Mouse (Mus musculus) testis, adult 2 months (tissue): ENCODE results near the gene Taf13. TPM values are rescaled to one million over a fixed set of nuclear protein-coding genes. Genes with fewer than 3 reads are reported as not detected.
A peak's percentile ranks its signal among the peaks of the same experiment; 100 is the strongest.

Experiments used
- H3K27ac ChIP-seq: fragments of 200-500 bp; 2 replicates; pipeline ENCODE4 v1.5.1; 2012; ENCODE audit warnings: low read depth, low read length; ENCODE audit not compliant: control insufficient read depth, insufficient read depth
- H3K27me3 ChIP-seq: fragments of 200-500 bp; 2 replicates; pipeline ENCODE4 v1.6.1; 2012; ENCODE audit warnings: mild to moderate bottlenecking, low read length, moderate library complexity; ENCODE audit not compliant: control insufficient read depth, insufficient read depth
- H3K36me3 ChIP-seq: fragments of 200-500 bp; 2 replicates; pipeline ENCODE4 v1.6.1; 2012; ENCODE audit warnings: mild to moderate bottlenecking, low read length; ENCODE audit not compliant: control insufficient read depth, insufficient read depth
- H3K4me1 ChIP-seq: fragments of 200-500 bp; 2 replicates; pipeline ENCODE4 v1.6.1; 2012; ENCODE audit warnings: low read length; ENCODE audit not compliant: control insufficient read depth, insufficient read depth
- H3K4me3 ChIP-seq: fragments of 200-500 bp; 2 replicates; pipeline ENCODE4 v1.5.1; 2012; ENCODE audit warnings: low read depth, mild to moderate bottlenecking, low read length, moderate library complexity, mixed read lengths; ENCODE audit not compliant: control insufficient read depth
- CTCF ChIP-seq: fragments of 200-500 bp; IDR thresholded peaks from 2 replicates; pipeline ENCODE4 v1.5.1; 2012; ENCODE audit warnings: low read depth, mild to moderate bottlenecking, inconsistent platforms, low read length, moderate library complexity; ENCODE audit not compliant: control insufficient read depth, insufficient read depth, insufficient replicate concordance
- POLR2A ChIP-seq: fragments of 200-500 bp; IDR thresholded peaks from 2 replicates; pipeline ENCODE4 v1.6.1; 2012; ENCODE audit warnings: low read depth, mild to moderate bottlenecking, inconsistent platforms, low read length, moderate library complexity; ENCODE audit not compliant: control insufficient read depth
- polyA plus RNA-seq: library from polyadenylated mRNA; depleted of rRNA; stranded (reverse); fragments of >200 nt; gene quantifications from 2 replicates; pipeline ENCODE4 v1.2.3, GENCODE M21; 2012; rRNA removed

Gene Taf13
- polyA plus RNA-seq, 1 experiment, result 12.1 TPM

DNA sequence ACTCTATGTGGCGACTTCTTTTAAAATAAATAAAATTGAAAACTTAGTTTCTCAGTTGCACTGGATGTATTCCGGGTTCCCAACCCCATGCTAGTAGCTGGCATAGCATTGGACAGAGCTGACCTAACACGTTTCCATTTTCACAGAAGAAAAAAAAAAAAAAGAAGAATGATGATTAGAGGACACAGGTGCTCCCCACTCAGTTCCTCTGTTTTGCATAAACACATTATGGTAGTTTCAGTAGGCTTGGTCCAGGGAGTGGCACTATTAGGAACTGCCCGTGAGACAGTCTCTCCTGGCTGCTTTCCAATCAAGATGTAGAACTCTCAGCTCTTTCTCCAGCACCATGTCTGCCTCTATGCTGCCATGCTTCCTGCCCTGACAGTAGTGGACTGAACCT lies 13.1 kb downstream of the Taf13 start:
- no peak for TF ChIP-seq POLR2A

GRCm38 (mm10) chr3:108588446-108588845 lies 16.9 kb downstream of the Taf13 start:
- TF ChIP-seq POLR2A (no peak), CTCF (no peak)
- no peaks in the 10 kb centered on the region for H3K4me1 ChIP-seq
- no peak overlapping the region for H3K4me3 ChIP-seq
- no peak overlapping the region for H3K27ac ChIP-seq
- no peaks in the 10 kb centered on the region for H3K36me3 ChIP-seq
- H3K27me3 ChIP-seq, result no peaks in the 10 kb centered on the region

More for the DNA sequence above, 13.1 kb downstream of the Taf13 start:
- H3K4me1 ChIP-seq, result no peaks in the 10 kb centered on the region
- H3K4me3 ChIP-seq, result no peak overlapping the region
- no peak overlapping the region for H3K27ac ChIP-seq
- no peaks in the 10 kb centered on the region for H3K27me3 ChIP-seq
- no peaks in the 10 kb centered on the region for H3K36me3 ChIP-seq

DNA sequence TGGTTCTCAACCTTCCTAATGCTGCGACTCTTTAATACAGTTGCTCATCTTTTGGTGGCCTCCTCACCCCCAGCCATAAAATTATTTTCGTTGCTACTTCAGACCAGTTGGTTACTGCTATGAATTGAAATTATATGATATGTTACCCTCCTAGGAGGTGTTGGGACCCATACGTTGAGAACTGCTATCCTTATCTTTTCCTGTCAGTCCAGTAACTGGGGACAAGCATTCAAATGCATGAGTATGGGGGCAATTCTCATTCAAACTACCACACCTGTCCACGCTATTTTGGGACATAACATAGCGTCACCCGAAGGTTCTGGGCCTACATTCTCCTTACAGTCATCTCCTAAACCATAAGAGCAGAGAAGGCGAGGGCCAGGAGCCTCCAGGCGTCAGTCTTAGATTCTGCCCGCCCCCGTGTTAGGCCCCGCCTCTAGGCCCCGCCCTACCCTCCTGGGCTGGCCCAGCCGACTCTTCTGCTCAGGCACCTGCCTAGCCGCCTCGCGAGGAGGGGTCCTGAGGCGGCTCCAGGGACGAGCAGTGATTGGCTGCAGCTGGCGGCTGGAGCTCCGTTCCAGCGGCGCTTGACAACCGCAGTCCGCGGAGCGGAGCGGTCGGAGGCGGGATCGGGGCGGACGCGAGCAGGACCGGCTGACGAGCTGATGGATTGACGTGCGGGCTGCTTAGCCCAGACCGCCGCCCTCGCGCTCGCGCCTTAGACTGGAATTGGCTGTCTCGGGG lies 19.5 kb downstream of the Taf13 start, which contains the start of gene Wdr47:
Gene Wdr47, plus strand, starts transcription at position 494 of the 744 bp plus-strand sequence.
- no peaks in the 10 kb centered on the region for H3K27me3 ChIP-seq
- peak; percentile 94 for TF ChIP-seq POLR2A
- TF ChIP-seq CTCF, result no peak
- H3K27ac ChIP-seq, result peak within 1 kb of the TSS; percentile 50
- peak within 1 kb of the TSS; percentile 84 for H3K4me3 ChIP-seq
- H3K4me1 ChIP-seq, result no peaks in the 10 kb centered on the region
- H3K36me3 ChIP-seq, result no peaks in the 10 kb centered on the region

DNA sequence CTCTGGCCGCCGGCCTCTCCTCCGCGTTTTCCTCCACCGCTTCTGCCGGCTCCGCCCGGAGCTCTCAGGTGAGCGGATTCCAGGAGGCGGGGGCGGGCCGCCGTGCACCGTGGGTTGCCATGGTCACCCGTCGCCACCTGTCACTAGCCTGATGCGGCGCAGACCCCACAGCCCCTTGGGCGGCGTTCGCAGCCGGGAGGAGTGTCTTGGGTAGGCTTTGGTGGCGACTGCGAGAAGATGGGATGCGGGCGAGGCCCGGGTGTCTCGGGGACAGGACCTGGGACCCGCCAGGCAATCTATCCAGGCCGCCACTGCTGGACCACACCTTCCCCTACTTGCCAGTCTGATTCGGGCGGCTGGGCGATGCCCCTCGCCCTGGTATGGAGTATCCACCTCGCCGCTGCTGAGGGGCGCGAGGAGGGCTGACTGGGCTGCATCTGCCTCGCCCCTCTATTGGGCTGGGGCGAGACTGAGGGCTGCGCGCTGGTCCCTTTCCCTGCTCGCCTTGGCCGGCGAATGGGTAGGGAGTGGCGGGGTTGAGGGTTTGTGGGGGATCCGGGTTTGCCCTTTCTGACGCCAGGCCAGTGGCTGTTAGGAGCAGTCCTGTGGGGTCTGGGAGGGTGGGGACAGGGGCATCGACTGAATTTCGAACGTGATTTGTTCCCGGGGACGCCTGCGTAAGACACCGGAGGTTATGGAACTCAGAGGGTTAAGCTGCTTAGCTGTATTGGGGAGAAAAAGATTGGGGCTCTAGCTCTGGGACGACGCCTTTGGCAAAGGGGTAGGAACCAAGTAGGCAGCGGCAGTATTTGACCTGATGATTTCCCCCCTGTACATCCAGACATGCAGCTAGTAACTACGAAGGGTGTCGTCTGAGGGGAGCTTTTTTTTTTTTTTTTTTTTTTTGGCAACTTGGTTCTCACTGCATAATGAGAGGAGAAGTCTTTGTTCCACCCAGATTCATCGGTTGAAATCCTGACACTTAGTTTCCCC lies 20.3 kb downstream of the Taf13 start:
- no peaks in the 10 kb centered on the region for H3K36me3 ChIP-seq
- peak overlapping the region; percentile 84 for H3K4me3 ChIP-seq
- no peaks in the 10 kb centered on the region for H3K4me1 ChIP-seq
- H3K27ac ChIP-seq, result peak overlapping the region; percentile 50
- H3K27me3 ChIP-seq, result no peaks in the 10 kb centered on the region
- TF ChIP-seq POLR2A (no peak), CTCF (no peak)

DNA sequence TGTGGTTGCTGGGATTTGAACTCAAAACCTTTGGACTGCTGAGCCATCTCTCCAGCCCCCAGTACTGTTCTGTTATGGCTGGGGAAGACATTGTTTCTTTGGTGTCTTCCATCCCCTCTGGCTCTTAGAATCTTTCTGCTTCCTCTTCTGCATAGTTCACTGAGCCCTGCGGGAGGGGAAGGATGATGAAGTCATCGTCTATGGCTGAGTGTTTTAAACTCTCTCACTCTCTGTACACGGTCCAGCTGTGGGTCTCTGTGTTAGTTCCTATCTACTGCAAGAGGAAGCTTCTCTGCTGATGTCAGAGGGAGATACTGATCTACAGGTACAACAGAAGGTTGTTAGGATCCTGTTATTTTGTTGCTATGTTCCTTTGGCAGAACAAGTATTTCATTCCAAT lies 37.4 kb downstream of the Taf13 start:
- TF ChIP-seq POLR2A (no peak), CTCF (no peak)

More for the DNA sequence above, 37.4 kb downstream of the Taf13 start:
- Histone ChIP-seq H3K36me3 (no peaks in the 10 kb centered on the region; the same call in 1 of the 2 replicates), H3K4me3 (peak overlapping the region; percentile 44), H3K4me1 (no peaks in the 10 kb centered on the region), H3K27me3 (no peaks in the 10 kb centered on the region), H3K27ac (no peak overlapping the region)

Other genes with a start within 250 kb of the Taf13 start
- 0.12 and 0.20 TPM in 2 replicates for gene Mybphl, start 206.8 kb upstream of the Taf13 start, polyA plus RNA-seq
- 0.54 and 1.1 TPM in 2 replicates for gene Psrc1, start 187.9 kb upstream of the Taf13 start, polyA plus RNA-seq
- 17.0 and 17.7 TPM in 2 replicates for gene Celsr2, start 156.1 kb upstream of the Taf13 start, polyA plus RNA-seq
- gene Sars, start 126.5 kb upstream of the Taf13 start, polyA plus RNA-seq, result 13.0 and 14.4 TPM in 2 replicates
- gene 1700013F07Rik, start 37.5 kb upstream of the Taf13 start, polyA plus RNA-seq, result 680 and 743 TPM in 2 replicates
- gene 5330417C22Rik, start 35.2 kb upstream of the Taf13 start, polyA plus RNA-seq, result 144 and 149 TPM in 2 replicates
- gene Tmem167b, start 9.2 kb upstream of the Taf13 start, polyA plus RNA-seq, result 3.2 and 4.0 TPM in 2 replicates
- gene Wdr47, start 19.6 kb downstream of the Taf13 start, polyA plus RNA-seq, result 11.2 and 14.3 TPM in 2 replicates
- gene Clcc1, start 82.2 kb downstream of the Taf13 start, polyA plus RNA-seq, result 22.7 and 27.3 TPM in 2 replicates
- 4.8 and 5.0 TPM in 2 replicates for gene Gpsm2, start 150.6 kb downstream of the Taf13 start, polyA plus RNA-seq
- 16.5 and 16.9 TPM in 2 replicates for gene Aknad1, start 168.0 kb downstream of the Taf13 start, polyA plus RNA-seq